Mouse (Mus musculus) retina, adult 2 months (tissue): Measurements from ENCODE around the gene Gm9821.

ENCODE experiments used
- DNase-seq: peaks from one replicate; pipeline ENCODE4 v3.0.0-alpha.2; 2012; ENCODE audit warnings: low read depth, low spot score

Gm9821 gene

DNA sequence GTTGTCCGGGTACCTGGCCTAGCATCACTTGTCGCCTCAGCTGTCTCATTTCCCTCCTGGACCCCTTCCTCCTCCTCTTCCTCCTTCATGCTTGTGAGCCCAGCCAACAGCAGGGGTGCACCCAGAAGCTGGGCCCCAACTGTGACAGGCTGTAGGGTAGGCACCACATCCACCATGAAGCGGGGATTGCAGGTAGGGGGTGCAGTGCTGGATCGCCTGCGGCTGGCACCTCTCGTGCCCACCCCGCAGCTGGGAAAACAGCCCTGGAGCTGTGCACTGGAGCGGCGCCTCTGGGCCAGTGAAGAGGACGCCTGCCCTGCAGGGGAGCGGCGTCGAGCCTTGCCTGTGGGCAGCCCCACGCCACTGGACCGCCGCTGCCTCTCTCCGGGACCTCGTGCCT is at the start of gene Gm9821:
TSS of gene Gm9821 (plus strand) at position 221 of the 400 bp plus-strand sequence.
- no peak for DNase-seq

DNA sequence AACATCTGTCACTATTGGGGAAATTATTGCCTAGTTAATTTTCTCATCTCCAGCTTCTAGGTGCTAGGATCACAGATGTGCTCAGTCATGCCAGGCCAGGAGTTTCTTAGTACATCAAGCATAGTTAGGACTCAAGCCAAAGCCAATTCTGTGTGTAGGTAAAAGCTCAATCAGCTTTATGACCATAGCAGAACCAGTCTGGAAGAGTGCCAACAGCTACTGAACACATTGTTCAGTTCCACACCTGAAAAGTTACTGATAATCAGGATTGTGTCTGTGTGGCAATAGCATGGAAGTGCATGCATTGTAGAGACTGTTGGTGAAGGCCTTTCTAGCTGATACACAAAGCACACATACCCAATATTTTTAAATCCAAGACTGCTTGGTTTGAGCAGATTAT is 47.5 kb upstream of the Gm9821 start:
- DNase-seq, result no peak

DNA sequence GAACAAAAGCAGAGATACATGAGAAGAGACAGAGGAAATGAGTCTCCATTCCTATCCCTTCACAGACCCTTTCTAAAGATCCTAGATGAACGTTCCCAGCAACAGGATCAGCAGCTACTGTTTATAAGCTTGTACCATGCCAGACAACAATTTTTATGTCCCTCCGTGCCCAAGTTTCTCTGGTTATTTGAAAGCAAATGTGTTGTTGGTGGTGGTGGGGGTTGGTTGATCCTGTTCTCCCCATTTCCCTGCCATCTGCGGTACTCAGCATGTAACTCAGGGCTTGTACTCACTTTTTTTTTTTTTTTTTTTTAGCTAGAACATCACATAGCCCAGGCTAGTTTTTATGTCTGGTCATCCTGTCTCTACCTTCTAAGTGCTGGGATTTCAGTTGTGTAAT is 46.4 kb upstream of the Gm9821 start:
- DNase-seq, result no peak

DNA sequence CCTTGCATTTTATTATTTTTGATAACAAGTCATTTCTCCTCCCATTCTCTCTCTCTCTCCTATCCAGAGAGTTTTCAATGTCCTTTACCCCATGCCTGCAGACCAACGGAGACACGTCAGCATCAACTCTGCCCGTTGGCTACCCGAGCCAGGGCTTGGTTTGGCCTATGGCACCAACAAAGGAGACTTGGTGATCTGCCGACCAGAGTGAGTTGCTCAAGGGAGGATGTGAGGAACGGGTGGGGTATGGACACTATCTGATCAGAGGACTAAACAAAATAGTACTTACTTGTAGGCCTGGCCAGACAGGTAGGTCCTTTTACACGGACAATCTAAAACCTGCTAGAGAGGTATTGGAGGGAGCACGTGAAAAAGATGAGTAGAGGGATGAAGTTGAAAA is 45.1 kb upstream of the Gm9821 start:
- no peak for DNase-seq

DNA sequence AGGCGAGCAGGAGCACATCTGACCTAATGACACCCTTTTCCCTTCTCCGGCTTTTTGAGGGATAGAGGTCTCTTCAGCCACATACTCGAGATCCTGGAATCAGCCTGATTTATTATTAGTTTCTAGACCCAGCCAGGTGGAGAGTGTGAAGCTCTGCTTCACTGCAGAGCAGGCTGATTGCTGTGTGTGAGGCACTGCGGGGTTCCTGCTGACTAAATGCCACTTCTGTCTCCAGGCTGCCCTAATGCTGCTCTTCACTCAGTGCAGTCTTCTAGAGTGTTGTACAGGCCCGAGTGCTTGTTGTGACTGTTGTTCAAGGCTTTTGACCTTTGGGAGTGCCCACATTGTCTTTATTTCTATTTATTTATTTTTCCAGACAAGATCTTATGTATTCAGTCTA is 43.2 kb upstream of the Gm9821 start:
- no peak for DNase-seq

DNA sequence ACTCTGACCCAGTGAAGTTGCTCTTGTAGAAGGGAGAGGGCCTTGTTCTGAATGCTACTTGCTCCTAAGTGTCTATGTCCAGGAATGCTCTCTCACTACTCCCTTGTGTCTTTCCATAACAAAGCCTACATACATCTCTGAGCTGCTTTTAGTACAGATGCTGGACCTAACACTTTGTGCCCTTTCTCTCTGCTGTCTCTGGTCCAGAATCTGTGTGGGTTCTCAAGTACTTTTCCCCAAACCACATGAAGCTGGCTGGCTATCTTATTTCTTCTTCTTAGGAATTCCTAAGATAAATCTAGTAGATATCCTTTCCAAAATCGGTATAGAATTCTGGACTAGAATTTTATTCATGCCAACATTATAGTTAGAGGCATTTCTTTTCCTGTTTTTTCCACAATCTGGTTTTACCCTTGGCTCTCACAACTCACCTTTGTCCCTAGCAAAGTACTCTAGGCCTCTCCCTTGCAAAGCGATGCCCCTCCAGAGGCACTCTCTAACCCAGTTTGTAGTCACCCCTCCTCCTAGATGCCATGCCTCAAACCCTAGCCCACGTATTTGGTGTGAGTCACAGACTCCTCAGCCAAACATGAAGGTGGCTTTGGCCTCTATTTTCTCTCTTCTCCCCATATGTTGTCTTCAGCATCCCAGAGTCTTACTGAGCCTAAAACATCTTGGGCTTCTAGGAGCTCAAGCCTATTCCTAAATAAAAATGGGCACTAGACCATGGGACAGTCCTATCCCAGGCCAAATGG is 42.2 kb upstream of the Gm9821 start:
- no peak for DNase-seq

DNA sequence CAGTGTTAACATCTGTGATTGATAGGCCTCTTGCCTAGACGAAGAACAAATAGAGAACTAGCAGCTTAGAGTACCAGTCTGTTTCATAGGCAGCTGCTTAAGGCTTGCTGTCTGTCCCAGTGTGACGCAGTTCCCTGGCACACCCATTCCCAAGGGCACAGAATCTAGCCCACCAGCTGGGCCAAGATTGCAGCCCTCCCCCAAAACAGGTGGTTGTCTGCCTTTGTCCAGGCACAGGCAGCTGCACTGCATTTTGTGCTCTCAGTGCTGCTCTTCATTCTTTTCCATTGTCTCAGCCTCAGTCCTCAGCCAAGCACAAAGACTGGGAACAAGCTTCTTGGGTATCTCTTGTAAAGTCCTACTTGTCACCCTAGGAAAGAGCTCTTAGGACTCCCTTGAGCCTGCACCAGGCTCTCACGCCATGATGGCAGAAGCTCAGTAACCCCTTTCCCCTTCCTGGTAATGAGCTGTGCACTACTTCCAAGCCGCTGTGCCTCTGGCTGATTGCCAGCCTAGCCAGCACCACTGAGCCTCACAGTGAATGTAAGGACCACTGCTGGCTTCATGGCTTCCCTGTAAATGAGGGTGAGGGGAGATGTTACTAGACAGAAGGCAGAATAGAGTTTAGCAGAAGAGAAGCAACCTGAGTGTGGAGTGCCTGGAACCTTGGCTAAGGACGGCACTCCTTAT is 40.7 kb upstream of the Gm9821 start:
- DNase-seq, result no peak

DNA sequence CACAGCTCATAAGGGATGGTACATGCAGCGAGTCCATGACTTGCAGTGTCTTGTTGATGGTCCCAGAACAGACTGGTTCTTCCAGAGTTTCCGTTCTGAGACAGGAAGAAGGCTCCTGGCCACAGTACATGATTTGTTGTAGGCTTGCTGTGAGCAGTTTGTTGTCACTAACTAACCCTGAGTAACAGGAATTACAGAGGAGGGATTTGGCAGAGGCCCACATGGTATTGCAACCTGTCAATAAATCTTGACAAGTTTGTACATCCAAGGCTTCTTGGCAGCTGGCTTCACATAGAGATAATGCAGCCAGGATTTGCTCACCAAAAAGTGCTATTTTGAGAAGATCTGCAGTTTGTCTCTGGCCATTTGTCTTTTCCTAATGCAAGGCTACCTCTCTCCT is 39.4 kb upstream of the Gm9821 start:
- no peak for DNase-seq

DNA sequence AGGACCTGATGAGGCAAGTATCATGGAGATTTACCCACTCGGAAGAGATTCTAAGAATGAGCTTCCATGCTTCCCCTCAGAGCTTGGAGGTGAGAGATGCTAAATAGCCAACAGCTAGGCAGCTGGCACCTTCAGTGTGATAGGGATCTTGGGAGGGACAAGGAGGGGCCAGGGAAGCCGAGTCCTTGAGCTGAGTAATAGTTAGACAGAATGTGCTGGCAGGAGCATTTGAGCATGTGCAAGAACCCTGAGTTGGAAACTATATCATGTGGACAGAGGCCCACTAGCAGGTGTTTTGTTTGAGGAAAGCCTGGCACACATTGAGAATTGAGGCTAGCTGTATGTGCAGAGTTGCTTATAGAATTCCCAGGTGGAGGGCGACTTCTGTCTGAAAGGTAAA is 32.9 kb upstream of the Gm9821 start:
- no peak for DNase-seq

DNA sequence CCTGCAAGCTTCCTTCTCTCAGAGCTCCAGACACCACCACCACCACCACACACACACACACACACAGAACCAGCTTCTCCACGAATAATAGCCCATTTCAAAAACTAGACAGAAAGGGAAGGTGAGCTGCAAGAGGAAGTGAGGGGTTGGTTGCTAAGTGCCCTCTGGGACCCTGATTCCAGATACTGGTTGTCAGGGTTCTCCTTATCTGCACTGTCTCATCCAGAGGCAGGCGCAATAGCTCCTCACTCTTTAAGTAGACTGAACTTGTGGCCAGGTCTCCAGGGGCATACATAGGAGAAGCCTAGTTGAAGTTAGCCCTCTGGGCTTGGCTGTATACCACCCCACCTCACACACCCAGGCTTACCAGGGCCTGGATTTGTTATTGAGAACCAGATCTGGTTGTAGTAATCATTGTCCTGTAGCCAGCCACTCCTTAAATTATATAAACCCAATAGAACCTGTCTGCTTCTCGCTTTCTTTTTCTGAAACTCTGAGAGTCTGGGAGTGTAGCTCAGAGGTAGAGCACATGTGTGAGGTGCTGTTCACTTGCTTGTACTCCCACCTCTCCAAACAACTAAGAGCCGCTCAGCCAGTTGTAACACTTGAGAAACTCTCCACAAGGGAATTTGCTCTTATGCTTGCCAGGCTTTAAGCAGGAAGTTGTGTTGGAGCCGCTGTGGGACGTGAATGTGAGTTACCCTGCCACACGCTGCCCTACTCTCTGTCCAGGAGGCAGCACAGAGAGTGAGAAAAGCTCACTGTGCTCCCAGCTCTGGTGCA is 32.0 kb upstream of the Gm9821 start:
- DNase-seq, result no peak

DNA sequence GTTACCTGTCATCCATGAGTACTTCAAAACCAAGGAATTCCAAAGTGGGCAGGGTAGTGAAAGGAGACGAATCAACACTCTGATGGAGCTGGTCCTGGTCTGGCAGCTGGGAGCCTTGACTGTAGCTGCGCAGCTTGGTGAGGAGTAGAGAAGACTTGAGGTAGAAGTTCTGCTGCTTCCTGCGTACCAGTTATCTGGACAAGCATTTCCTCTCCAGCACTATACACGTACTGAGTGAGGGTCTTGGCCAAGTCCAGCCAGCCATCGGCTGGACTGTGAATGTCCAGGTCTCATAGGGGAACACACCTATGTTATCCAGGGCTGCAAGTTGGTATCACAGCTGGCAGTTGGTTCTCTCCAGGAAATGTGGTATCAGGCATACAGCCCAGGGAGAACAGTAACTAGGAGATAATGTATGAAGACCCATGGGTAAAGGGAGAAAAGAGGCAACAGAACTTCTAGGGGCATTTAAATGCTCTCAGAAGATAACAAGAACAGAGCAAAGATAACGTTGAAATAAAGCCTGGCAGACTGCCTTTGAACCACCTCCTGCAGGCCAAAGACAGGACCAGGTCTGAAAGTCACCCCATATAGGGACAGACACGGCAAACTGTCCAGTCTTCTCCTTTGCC is 29.0 kb upstream of the Gm9821 start:
- no peak for DNase-seq

DNA sequence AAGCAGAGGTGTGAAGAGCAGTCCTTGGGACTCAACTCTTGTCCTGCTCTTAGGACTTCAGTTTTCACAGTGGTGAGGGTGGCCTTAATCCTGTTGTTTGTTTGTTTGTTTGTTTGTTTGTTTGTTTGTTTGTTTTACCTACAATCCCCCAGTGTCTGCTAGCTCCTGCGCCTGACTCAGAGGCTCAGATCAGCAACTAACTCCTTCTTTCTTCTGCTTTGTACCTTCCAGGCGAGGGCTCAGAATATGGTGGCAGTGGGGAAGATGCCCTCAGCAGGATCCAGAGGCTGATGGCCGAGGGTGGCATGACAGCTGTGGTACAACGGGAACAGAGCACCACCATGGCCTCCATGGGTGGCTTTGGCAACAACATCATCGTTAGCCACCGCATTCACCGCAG is 28.4 kb upstream of the Gm9821 start:
- DNase-seq, result no peak

DNA sequence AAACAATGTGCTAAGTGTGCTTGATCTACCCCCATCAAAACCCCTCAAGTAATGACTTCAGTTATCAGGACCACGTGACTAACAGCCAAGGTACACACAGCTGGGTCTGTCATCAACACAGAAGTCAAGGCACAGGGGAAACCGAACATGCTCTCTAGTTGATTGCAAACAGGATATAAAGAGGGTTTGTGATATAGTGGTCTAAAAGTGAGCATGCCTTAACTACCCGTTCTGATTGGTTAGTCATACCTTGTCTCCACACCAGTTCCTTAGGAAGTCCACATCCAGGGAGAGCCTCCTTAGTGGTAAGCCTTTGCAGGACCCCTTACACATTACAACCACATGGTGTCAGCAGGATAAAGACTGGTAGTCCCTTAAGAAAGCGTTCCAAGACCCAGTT is 25.4 kb upstream of the Gm9821 start:
- no peak for DNase-seq

DNA sequence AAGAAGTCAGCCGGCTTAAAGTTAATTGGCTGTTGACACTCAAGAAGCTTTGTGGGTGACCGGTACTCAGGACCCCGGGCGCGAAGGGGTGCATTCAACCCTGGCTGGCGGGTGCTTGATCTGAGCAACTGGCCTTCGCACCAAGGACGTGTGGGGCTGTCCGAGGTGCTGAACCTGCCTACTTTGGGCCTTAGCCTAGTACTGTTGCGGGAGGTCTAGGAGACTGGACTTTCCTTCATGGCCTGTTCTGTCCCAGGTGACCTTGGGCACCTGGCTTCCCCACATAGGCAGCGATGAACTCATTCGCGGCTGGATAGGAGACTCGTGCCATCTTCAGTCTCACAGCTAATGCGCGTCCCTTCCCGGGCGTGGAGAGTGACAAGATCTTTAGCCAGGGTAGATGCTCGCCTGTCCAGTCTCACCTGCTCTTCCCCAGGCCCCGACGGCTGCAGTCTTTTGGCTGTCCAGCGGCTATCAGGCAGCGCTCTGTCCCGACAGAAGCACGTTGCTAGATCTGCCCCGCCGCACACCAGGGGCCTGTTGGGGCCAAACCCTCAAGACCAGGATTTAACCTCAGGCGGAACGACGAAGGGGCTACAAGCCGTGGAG is 24.2 kb upstream of the Gm9821 start:
- no peak for DNase-seq

DNA sequence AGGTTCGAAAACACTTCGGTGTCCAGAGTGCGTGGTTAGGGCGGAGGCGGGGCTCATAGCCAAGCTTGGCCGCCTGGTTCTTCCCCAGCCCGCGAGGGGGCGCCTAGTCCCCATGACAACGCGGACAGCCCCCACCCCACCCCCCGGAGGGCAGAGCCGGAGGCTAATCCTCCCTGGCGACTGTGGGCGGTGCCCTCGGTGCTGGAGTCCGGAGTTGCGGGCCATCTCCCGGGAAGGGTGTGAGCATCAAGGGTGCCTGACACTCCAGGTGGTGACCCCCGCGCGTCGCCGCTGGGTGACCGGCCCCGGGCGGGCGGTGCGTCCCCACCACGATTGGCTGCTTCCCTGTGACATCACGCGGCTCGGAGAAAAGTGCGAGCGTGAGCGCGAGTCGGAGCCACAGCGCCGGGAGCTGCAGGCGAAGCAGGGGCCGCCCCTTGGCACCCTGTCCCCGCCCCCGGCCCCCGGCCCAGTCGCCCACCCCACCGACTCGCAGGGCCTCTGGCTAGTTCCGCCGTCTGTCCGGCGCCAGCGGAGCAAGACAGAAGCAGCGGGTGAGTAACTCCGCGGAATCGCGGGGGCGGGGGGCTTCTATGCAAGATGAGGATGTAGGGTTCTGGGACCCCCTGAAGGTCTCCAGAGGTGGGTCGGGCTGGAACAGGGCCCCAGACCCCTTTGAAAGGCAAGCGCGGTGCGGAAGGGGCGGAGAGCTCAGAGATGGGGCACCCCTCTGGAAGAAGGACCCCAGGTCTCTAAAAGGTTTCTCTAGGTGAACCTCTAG is 23.5 kb upstream of the Gm9821 start:
- peak; percentile 68 for DNase-seq

DNA sequence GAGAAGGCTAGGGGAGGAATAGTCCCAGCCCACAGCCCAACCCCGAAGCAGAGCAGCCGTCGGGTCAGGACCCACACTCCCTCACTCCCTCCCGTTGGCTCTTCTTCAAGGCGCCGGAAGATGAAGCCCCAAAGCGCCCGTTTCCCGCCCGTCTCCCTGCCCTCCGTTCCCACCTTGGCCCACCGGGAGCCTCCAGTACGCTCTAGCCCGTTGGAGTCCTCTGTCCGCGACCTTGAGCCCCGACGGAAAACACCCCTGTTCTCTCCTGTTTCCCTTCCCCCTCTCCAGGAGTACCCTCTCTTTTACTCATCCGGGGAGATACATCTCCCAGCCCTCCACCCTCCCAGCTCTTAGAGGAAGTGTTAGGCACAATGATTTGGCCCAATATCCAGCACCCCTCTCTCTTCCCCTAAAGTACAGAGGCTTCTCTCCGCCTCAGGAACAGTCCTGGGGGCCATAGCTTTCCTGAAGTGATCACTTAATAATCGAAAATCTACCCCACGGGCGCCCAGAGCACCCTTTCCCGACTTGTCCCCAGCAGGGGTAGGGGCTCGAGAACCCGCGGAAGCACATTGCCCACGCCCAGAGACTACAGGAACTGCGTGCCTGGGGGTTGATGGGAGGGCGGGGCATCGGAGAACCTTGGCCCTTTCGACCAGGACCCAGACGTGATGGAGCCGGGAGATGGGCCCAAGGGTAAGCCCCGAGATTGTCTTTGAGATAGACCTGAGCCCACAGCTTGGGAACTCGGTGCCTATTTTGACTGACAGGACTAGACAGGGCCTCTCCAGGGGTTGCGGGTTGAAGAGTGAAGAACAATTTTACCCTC is 22.7 kb upstream of the Gm9821 start:
- DNase-seq, result no peak

DNA sequence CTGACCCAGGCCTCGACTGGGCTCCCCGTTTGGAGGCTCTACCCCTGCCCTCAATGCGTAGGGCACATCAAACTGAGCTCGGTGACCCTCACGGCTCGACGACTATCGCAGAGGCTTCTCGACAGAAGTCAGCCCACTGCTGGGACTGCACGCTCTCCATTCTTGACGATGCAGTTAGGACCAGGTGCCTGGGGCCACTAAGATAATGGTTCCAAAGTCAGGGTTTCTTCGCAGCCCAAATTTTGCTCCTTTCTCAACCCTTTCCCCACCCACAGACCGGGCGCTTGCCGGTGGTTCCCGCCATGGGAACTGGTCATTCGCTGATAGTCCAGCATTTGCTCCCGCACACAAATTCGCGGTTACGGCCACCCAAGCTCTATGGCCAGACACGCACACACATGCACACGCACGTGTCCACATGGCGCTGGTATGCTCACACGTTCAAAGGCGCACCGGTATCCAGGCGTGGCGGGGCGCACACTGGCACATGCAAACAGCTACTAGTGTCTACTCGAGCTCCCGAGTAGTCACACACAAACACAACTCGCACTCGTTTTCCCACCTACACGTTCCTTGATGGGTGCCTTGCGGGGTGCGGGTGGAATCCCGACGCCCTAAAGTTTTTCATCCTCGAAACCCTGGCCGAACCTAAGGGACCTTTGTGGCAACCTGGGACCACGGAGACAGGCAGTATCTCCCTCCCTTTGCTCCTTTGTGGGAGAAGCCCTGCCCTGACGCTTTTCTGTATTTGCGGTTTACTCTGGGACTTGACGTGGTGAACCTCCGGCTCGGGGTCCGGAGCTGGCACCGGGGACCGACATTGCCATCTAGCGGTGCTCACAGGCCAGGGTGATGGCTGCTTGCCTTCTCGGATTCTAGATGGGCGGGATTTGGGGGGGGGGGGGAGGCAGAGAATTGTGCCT is 21.8 kb upstream of the Gm9821 start:
- DNase-seq, result no peak

DNA sequence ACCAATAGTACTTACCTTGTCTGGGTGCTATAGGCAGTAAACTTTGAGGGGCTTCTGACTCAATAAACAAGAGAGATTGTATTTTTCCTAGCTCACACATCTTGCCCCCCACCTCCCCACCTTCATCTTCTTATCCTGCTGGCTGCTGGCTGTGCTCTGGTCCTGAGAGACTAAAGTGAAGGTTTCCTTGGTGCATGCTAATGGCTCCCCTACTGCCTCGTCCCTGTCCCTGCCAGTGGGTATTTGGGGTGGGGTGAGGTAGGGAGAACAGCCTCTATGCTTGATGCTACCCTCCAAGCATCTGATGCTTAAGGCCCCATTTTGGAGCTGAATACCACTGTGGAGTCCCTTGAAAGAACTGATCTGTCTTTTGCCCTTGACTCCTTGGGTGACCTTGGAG is 20.8 kb upstream of the Gm9821 start:
- no peak for DNase-seq

DNA sequence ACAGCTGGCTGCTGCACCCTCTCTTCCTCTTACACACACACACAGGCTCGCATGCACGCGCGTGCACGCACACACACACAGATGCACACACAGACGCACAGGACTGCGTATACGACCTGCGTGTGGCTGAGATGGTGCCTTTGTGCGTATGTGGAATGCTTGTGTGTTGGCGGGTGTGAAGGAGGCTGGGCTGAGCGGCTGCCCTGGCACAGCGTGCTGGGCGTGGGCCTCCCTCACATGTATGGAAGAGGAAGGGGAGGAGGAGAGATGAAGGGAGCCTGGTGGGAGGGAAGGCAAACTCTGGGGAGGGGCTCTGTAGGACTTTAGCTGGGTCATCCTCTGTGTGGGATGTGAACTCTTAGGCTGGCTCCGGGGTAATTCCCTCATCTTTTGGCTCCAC is 20.1 kb upstream of the Gm9821 start:
- no peak for DNase-seq
